Comparison of ENCODE assay signal across 8 mouse cellular contexts in genomic region chr15:83607115-83607802, GRCm38 (mm10). TPM values are rescaled to one million over a fixed set of nuclear protein-coding genes. Genes with fewer than 3 reads are reported as not detected.
A peak's percentile ranks its signal among the peaks of the same experiment; 100 is the strongest.
DNase-seq lines count a peak whose midpoint lies in the region; ATAC-seq lines count a peak whose summit lies in the region.

No protein-coding gene starts in this region.

- no peaks in the 10 kb centered on the region for H3K4me1 ChIP-seq in midbrain, embryonic 11.5 days (ENCODE audit: control insufficient read depth, insufficient read depth, low read length)
- no peaks in the 10 kb centered on the region for H3K4me1 ChIP-seq in midbrain, embryonic 15.5 days
- peaks cover 38% of the 10 kb centered on the region for H3K4me1 ChIP-seq in liver, embryonic 13.5 days (replicated peaks)

- H3K27me3 ChIP-seq in midbrain, embryonic 11.5 days (ENCODE audit: control insufficient read depth, insufficient read depth, low read length) = no peaks in the 10 kb centered on the region
- no peaks in the 10 kb centered on the region for H3K27me3 ChIP-seq in midbrain, embryonic 15.5 days (replicated peaks)
- H3K27me3 ChIP-seq in liver, embryonic 13.5 days = no peaks in the 10 kb centered on the region; the same call in 1 of the 2 replicates

- H3K4me3 ChIP-seq in midbrain, embryonic 11.5 days (ENCODE audit: low read depth, low read length) = no peak overlapping the region
- H3K4me3 ChIP-seq in midbrain, embryonic 15.5 days = no peak overlapping the region
- 0 out of 2 replicates have a peak overlapping the region, but pooled peaks have one; percentile 2 for H3K4me3 ChIP-seq in liver, embryonic 13.5 days (replicated peaks)

- no peak overlapping the region for H3K9ac ChIP-seq in midbrain, embryonic 11.5 days (ENCODE audit: low read length)
- no peak overlapping the region for H3K9ac ChIP-seq in midbrain, embryonic 15.5 days
- peak overlapping the region; percentile 53 for H3K9ac ChIP-seq in liver, embryonic 13.5 days

- peaks cover 3% of the 10 kb centered on the region; the same call in 1 of the 2 replicates for H3K36me3 ChIP-seq in midbrain, embryonic 11.5 days (ENCODE audit: control insufficient read depth, insufficient read depth, low read length)
- H3K36me3 ChIP-seq in midbrain, embryonic 15.5 days (replicated peaks) = no peaks in the 10 kb centered on the region
- H3K36me3 ChIP-seq in liver, embryonic 13.5 days = no peaks in the 10 kb centered on the region

- no peaks in the 10 kb centered on the region for H3K9me3 ChIP-seq in midbrain, embryonic 11.5 days (ENCODE audit: control insufficient read depth, low read length)
- H3K9me3 ChIP-seq in midbrain, embryonic 15.5 days = no peaks in the 10 kb centered on the region
- no peaks in the 10 kb centered on the region for H3K9me3 ChIP-seq in liver, embryonic 13.5 days (replicated peaks)

- peak; percentile 62 for ATAC-seq in midbrain, embryonic 11.5 days (ENCODE audit: low FRiP score)
- ATAC-seq in midbrain, embryonic 15.5 days (replicated peaks) = no peak; the same call in 1 of the 2 replicates
- peak; percentile 68 for ATAC-seq in liver, embryonic 13.5 days (ENCODE audit: low read depth)
- peak; percentile 37; the same call in 1 of the 2 replicates for ATAC-seq in neutrophil, adult 5-6 weeks (ENCODE audit: extremely low read depth, insufficient number of reproducible peaks, low FRiP score, poor library complexity, severe bottlenecking)

- 52% methylated on average over 15 of the region's 15 CpGs for WGBS in midbrain, embryonic 11.5 days
- 49% methylated on average over 15 of the region's 15 CpGs for WGBS in midbrain, embryonic 15.5 days
- WGBS in liver, embryonic 13.5 days (ENCODE audit: insufficient replicate concordance) = 39% methylated on average over 15 of the region's 15 CpGs

- H3K27ac ChIP-seq in midbrain, embryonic 11.5 days (ENCODE audit: low read depth, low read length) = no peak overlapping the region
- no peak overlapping the region for H3K27ac ChIP-seq in midbrain, embryonic 15.5 days
- H3K27ac ChIP-seq in liver, embryonic 13.5 days = peak overlapping the region; percentile 71

- H3K4me2 ChIP-seq in midbrain, embryonic 11.5 days = no peak overlapping the region
- H3K4me2 ChIP-seq in midbrain, embryonic 15.5 days = no peak overlapping the region
- peak overlapping the region; percentile 42 for H3K4me2 ChIP-seq in liver, embryonic 13.5 days

- DNase-seq in midbrain, embryonic 11.5 days (ENCODE audit: low spot score, missing footprints) = peak; percentile 96
- DNase-seq in c-Kit-positive CD71-positive TER-119-negative erythroid progenitor cells, embryonic 14.5 days (ENCODE audit: low read depth) = peak; percentile 77
- DNase-seq in frontal cortex, postnatal 25 days (ENCODE audit: low spot score in 2 of 2) = peak; percentile 36 to 44
- DNase-seq in kidney, adult 9 months = peak; percentile 76
- DNase-seq in liver, embryonic 13.5 days = peak; percentile 68
- peak; percentile 56 for DNase-seq in testis, postnatal 14 days (ENCODE audit: low spot score)

RNA-seq across cellular contexts. Expression of gene Ttll12, which starts 12.3 kb away (rescaled TPM):
- polyA plus RNA-seq in midbrain, embryonic 11.5 days (2014; fragmentation: Nextera tagmentation; extraction: Ambion mirVana) = 46.5 and 46.9 TPM in 2 replicates
- 47.2 and 50.9 TPM in 2 replicates for polyA plus RNA-seq in midbrain, embryonic 15.5 days (2015; fragmentation: Nextera tagmentation; extraction: Ambion mirVana)
- polyA plus RNA-seq in liver, embryonic 13.5 days (2015; fragmentation: Nextera tagmentation; extraction: Ambion mirVana) = 47.2 and 53.2 TPM in 2 replicates
- total RNA-seq in neutrophil, adult 5-6 weeks (2017) = 2.2 and 4.5 TPM in 2 replicates

RNA-seq across cellular contexts. Expression of gene Mcat, which starts 43.7 kb away (rescaled TPM):
- polyA plus RNA-seq in midbrain, embryonic 11.5 days (2014; fragmentation: Nextera tagmentation; extraction: Ambion mirVana) = 36.6 and 39.1 TPM in 2 replicates
- 32.0 and 33.5 TPM in 2 replicates for polyA plus RNA-seq in midbrain, embryonic 15.5 days (2015; fragmentation: Nextera tagmentation; extraction: Ambion mirVana)
- polyA plus RNA-seq in liver, embryonic 13.5 days (2015; fragmentation: Nextera tagmentation; extraction: Ambion mirVana) = 18.1 and 21.0 TPM in 2 replicates
- total RNA-seq in neutrophil, adult 5-6 weeks (2017) = 10.9 and 11.3 TPM in 2 replicates

RNA-seq across cellular contexts. Expression of gene Tspo, which starts 43.9 kb away (rescaled TPM):
- polyA plus RNA-seq in midbrain, embryonic 11.5 days (2014; fragmentation: Nextera tagmentation; extraction: Ambion mirVana) = 25.0 and 27.8 TPM in 2 replicates
- 8.1 and 12.0 TPM in 2 replicates for polyA plus RNA-seq in midbrain, embryonic 15.5 days (2015; fragmentation: Nextera tagmentation; extraction: Ambion mirVana)
- polyA plus RNA-seq in liver, embryonic 13.5 days (2015; fragmentation: Nextera tagmentation; extraction: Ambion mirVana) = 186 and 227 TPM in 2 replicates
- total RNA-seq in neutrophil, adult 5-6 weeks (2017) = 60.5 and 62.7 TPM in 2 replicates

Comparison
In these comparisons a context has a peak if more than half of its experiments do, and no peak if none do; other contexts are left out.
1. DNase-seq: peak in every context shown above with its lines; median percentile 96 in midbrain, embryonic 11.5 days; 77 in c-Kit-positive CD71-positive TER-119-negative erythroid progenitor cells, embryonic 14.5 days; 76 in kidney, adult 9 months; 68 in liver, embryonic 13.5 days; 56 in testis, postnatal 14 days; 40 in frontal cortex, postnatal 25 days.